Mouse (Mus musculus) forebrain, embryonic 12.5 days (tissue): Measurements from ENCODE around the gene Ccn2. TPM values are rescaled to one million over a fixed set of nuclear protein-coding genes. Genes with fewer than 3 reads are reported as not detected.

Source experiments
- ATAC-seq: fragments of 200-750 bp; cut with Nextera tagmentation; 2 replicates; pipeline ENCODE4 v1.8.0; 2017; ENCODE audit warnings: moderate TSS enrichment; ENCODE audit not compliant: low FRiP score
- H3K27ac ChIP-seq: fragments of 300-500 bp; sonication (generic); 2 replicates; pipeline ENCODE4 v1.5.1; 2016; ENCODE audit warnings: mild to moderate bottlenecking
- H3K27me3 ChIP-seq: fragments of 300-500 bp; sonication (generic); 2 replicates; pipeline ENCODE4 v1.6.1; 2016; ENCODE audit warnings: mild to moderate bottlenecking
- H3K36me3 ChIP-seq: fragments of 300-500 bp; sonication (generic); replicated peaks from 2 replicates; pipeline ENCODE4 v1.6.1; 2016; ENCODE audit warnings: mild to moderate bottlenecking
- H3K4me1 ChIP-seq: fragments of 300-500 bp; sonication (generic); 2 replicates; pipeline ENCODE4 v1.6.1; 2016
- H3K4me2 ChIP-seq: fragments of 300-500 bp; sonication (generic); 2 replicates; pipeline ENCODE4 v1.6.1; 2016; ENCODE audit warnings: mild to moderate bottlenecking, moderate library complexity
- H3K4me3 ChIP-seq: fragments of 300-500 bp; sonication (generic); replicated peaks from 2 replicates; pipeline ENCODE4 v1.5.1; 2016; ENCODE audit warnings: mild to moderate bottlenecking
- H3K9ac ChIP-seq: fragments of 300-500 bp; sonication (generic); 2 replicates; pipeline ENCODE4 v1.6.1; 2016; ENCODE audit warnings: mild to moderate bottlenecking
- H3K9me3 ChIP-seq: fragments of 300-500 bp; sonication (generic); 2 replicates; pipeline ENCODE4 v1.6.1; 2016
- WGBS: fragments of 180-500 bp; shearing (Covaris S2); methylation state at CpG from one replicate; pipeline ENCODE4 v1.1.7; 2016; 5-methylcytosine and 5-hydroxymethylcytosine counted together
- polyA plus RNA-seq: library from polyadenylated mRNA; unstranded; fragments of >200 nt; fragmentation: Nextera tagmentation; extraction: Ambion mirVana; gene quantifications from 2 replicates; pipeline ENCODE4 v1.2.1, GENCODE M21; 2016

The Ccn2 gene
- polyA plus RNA-seq, 1 experiment from 2014 or later: 7.7 TPM

DNA sequence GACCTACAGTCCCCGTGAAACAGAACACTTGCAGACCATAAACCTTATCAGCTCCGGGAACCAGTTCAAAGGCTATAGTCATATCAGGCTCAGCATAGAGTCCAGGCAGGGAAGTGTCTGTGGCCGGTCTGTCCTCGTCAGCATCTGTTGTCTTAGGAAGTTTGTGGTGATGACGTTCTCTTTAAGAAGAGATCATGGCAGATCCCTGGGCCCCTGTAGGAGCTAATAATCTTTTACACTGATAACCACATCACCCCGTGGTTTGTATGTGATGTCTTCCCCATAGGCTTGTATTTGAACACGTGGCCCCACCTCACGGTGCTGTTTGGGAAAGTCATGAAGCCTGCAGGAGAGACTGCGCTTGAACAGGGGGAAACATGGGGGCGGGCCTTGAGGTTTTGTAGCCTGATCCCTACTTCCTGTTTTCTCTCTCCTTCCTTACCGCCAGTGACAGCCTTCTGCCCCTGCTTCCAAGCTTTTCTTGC, 40.1 kb downstream of the Ccn2 start:
- 88% methylated on average over 11 of the region's 11 CpGs for WGBS
- Histone ChIP-seq H3K9me3 (no peaks in the 10 kb centered on the region), H3K4me2 (no peak overlapping the region), H3K4me3 (no peak overlapping the region), H3K4me1 (peaks cover 2% of the 10 kb centered on the region; the same call in 1 of the 2 replicates), H3K36me3 (no peaks in the 10 kb centered on the region), H3K27me3 (no peaks in the 10 kb centered on the region), H3K9ac (no peak overlapping the region), H3K27ac (no peak overlapping the region)
- no peak for ATAC-seq

DNA sequence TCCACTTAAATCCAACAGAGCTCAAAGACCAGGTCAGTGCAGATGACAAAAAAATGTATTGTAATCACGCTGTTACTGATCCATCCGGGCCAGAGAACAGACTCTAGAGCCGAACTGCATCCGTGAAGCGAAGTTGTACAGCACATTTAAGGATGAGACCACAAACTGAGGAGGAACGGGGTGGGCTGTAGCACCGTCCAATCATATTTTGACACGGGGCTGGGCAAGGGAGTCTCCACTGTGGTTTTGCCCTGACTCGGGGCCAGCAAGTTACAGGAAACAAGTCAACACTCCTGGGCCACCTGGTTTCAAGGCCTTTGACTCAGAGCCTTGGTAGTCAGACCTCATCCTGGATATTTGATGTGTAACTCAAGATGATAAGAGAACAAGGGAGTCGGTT, 40.6 kb downstream of the Ccn2 start:
- H3K9ac ChIP-seq: no peak overlapping the region
- no peak overlapping the region for H3K27ac ChIP-seq
- ATAC-seq: no peak
- H3K9me3 ChIP-seq: no peaks in the 10 kb centered on the region
- no peak overlapping the region for H3K4me2 ChIP-seq
- peaks cover 2% of the 10 kb centered on the region; the same call in 1 of the 2 replicates for H3K4me1 ChIP-seq
- 93% methylated on average over 10 of the region's 10 CpGs for WGBS
- H3K36me3 ChIP-seq: no peaks in the 10 kb centered on the region
- no peaks in the 10 kb centered on the region for H3K27me3 ChIP-seq
- H3K4me3 ChIP-seq: no peak overlapping the region

DNA sequence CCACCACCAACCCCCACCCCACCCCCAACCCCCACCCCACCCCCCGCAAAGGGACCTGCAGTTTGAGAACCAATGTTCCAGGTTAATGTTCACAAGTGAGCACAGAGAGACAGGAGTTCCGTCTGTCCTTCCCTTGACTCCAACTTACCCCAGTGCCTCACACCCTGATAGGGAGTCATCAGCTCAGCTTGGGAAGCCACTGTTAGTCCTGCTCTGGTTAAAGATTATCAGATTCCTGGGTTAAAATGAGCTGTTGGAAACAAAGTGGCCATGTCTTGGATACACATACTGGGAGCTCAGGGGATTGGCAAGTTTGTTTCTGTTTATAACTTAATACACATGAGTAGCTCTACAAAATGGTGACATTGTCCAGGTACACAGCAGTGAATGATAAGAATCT, 41.7 kb downstream of the Ccn2 start:
- H3K9me3 ChIP-seq: no peaks in the 10 kb centered on the region
- peaks cover 2% of the 10 kb centered on the region; the same call in 1 of the 2 replicates for H3K4me1 ChIP-seq
- no peak overlapping the region for H3K9ac ChIP-seq
- 84% methylated on average over 2 of the region's 2 CpGs for WGBS
- ATAC-seq: no peak
- no peak overlapping the region for H3K27ac ChIP-seq
- H3K36me3 ChIP-seq: no peaks in the 10 kb centered on the region
- H3K4me3 ChIP-seq: no peak overlapping the region
- no peak overlapping the region for H3K4me2 ChIP-seq
- H3K27me3 ChIP-seq: no peaks in the 10 kb centered on the region

DNA sequence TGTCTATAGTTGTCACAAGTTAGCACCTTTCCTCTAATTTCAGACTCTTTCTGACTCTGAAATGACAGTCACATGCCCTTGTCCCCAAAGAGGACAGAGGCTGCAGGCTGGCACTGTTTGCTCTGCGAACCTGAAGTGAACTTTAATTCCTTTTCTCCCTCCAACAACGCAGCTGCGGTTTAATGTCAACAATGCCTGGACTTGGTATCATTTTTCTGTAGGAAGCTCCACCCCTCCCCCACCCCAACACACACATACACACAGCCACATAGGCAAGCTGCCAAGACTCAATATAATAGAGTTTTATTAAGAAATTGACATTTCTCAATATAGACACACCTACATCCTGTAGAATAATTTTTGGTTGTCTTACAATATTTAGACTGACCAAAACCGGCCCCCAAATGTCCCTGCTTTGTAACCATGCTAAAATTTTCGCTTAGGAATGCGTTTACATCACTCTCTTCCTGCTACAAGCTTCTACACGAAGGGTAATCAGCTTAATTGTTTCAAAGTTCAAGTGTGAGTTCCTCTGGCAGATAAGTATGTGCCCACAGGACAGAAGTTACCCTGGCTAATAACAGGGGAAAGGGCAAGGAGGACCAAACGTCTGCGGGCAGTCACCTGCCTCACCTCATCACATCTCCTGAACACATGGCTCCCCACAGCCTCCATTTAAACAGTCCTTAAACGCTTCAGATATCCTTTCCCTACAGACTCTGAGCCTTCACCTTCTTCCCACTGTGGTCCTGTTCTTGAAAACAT, 43.2 kb downstream of the Ccn2 start:
- 75% methylated on average over 10 of the region's 10 CpGs for WGBS

DNA sequence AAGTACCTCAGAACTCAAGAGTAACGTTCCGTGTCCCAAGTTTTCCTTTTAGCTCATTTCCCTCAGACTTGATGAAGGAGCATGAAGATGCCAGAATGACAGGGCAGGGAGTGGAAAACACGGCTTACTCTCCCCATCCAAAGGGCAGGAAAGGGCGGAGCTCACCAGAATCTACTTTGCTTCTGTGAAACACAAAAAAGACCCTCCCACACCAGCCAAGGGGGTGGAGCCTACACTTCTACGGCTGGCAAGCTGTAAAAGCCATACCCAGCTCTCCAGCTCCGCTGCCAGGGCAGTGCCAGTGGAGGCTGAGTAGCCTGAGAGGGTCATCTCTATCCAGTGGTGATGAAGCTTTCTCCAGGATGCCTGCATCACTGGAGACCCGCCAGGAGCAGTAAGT, 44.4 kb downstream of the Ccn2 start:
- no peak overlapping the region for H3K27ac ChIP-seq
- H3K4me2 ChIP-seq: no peak overlapping the region
- H3K36me3 ChIP-seq: no peaks in the 10 kb centered on the region
- H3K4me1 ChIP-seq: peaks cover 2% of the 10 kb centered on the region; the same call in 1 of the 2 replicates
- H3K9me3 ChIP-seq: no peaks in the 10 kb centered on the region
- H3K4me3 ChIP-seq: no peak overlapping the region
- H3K9ac ChIP-seq: no peak overlapping the region
- WGBS: 67% methylated on average over 7 of the region's 7 CpGs
- H3K27me3 ChIP-seq: no peaks in the 10 kb centered on the region
- no peak for ATAC-seq

More for the DNA sequence above, 43.2 kb downstream of the Ccn2 start:
- peaks cover 2% of the 10 kb centered on the region; the same call in 1 of the 2 replicates for H3K4me1 ChIP-seq
- no peak for ATAC-seq
- no peaks in the 10 kb centered on the region for H3K36me3 ChIP-seq
- H3K4me2 ChIP-seq: no peak overlapping the region
- no peak overlapping the region for H3K4me3 ChIP-seq
- H3K27me3 ChIP-seq: no peaks in the 10 kb centered on the region
- H3K9me3 ChIP-seq: no peaks in the 10 kb centered on the region
- no peak overlapping the region for H3K9ac ChIP-seq
- no peak overlapping the region for H3K27ac ChIP-seq

DNA sequence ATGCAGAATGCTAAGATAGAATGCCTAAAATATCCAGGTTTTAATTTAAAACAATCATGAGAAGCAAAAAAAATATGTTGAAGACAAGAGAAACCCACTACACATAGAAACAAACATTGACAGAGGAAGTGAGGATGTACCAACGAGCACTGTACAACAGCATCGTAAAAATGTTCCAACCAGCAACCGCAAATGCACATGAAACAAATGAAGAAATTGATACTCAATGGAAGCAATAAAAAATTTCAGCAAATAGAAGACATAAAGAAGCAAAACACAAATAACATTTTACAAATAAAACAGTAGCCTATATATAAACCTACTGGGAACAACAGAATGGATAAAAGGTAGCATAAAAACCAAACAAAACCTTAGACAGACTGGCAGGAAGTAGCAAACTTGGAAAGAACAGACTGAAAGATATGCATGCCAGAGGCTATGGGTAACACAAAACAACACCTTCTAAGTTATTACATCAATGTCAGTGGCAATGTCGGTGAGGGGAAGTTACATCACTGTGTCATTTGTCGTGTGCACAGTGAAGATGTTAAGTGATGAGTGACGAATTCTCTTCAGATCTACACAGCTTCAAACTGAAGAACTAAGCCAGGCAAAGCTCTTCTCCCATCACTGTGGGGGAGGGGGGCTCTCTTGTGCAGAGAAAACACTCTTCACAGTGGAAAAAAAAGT, 45.1 kb downstream of the Ccn2 start:
- WGBS: 89% methylated on average over 6 of the region's 6 CpGs
- no peaks in the 10 kb centered on the region for H3K27me3 ChIP-seq
- no peak for ATAC-seq
- no peaks in the 10 kb centered on the region for H3K36me3 ChIP-seq
- no peaks in the 10 kb centered on the region for H3K9me3 ChIP-seq
- H3K9ac ChIP-seq: no peak overlapping the region
- no peak overlapping the region for H3K4me3 ChIP-seq
- no peak overlapping the region for H3K27ac ChIP-seq
- H3K4me1 ChIP-seq: peaks cover 2% of the 10 kb centered on the region; the same call in 1 of the 2 replicates
- no peak overlapping the region for H3K4me2 ChIP-seq

DNA sequence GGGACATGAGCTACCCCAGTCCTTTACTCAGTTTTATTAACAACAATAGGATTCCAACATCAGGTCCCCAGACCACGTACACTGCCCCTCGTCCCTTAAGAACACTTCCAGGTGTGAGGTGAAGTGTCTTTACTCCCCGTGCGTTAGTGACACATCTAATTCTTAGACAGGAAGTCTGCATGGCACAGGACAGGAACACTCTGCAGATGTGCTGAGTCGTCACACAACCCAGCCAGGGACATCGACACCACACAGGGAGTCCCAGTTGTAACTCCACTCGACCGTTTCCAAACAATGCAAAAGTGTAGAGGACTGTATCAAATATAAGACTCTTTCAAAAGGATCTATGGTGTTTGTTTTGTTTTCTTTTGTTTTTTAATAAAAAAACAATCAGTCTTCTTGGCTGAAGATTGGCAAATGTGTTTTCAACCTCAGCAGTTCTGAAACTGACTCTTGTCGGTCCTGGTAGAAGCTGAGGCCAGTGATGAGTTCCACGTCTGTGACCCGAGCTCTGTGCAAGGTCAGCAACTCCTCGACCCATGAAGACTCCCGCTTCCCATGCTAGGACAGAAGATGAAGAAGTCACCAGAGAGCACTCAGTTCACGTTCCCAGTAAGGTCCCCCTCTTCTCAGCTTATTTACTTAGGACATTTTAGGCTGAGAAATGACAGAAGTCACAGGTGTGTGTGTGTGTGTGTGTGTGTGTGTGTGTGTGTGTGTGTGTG, 46.3 kb downstream of the Ccn2 start:
- H3K4me3 ChIP-seq: no peak overlapping the region
- H3K4me1 ChIP-seq: peaks cover 2% of the 10 kb centered on the region; the same call in 1 of the 2 replicates
- no peaks in the 10 kb centered on the region for H3K27me3 ChIP-seq
- WGBS: 79% methylated on average over 14 of the region's 14 CpGs
- no peak overlapping the region for H3K9ac ChIP-seq
- H3K9me3 ChIP-seq: no peaks in the 10 kb centered on the region
- H3K36me3 ChIP-seq: no peaks in the 10 kb centered on the region
- no peak overlapping the region for H3K4me2 ChIP-seq
- H3K27ac ChIP-seq: no peak overlapping the region
- no peak for ATAC-seq

DNA sequence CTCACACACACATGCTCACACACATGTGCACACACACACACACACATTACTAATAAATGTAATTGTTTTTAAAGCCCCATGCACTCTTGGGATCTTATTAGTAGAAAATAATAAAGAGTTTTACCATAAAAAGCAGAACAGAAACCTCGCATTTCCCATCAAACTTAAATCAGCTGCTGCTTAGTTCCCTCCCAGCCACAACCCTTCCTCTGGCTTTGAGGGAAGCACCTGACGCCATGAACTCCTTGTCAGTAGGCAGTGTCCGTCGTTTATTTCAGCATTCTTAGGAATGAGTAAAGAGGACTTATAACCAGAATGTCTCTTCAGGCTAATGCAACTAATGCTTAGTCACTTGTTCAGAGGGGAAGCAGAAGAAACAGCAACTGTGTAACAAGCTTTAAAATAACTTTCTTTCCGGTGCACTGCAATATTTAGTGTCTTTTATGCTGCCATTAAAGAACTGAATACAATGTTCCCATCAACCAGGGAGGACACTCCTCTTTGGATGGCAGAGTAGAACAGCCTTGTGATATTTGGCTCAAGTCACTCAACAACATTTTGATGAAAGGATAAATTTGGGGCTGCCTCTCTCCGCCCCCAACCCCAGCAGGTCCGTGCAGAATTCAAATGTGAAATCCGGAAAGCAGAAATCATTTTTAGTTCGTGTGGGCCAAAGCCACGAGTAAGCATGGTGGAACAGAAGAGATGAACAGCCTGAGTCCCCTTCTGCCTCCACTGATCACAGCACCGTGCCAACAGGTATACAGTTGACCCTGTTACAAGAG, 47.7 kb downstream of the Ccn2 start:
- H3K27me3 ChIP-seq: no peaks in the 10 kb centered on the region
- no peak for ATAC-seq
- H3K36me3 ChIP-seq: no peaks in the 10 kb centered on the region
- no peak overlapping the region for H3K4me2 ChIP-seq
- H3K4me3 ChIP-seq: no peak overlapping the region
- no peaks in the 10 kb centered on the region for H3K9me3 ChIP-seq
- no peak overlapping the region for H3K27ac ChIP-seq
- no peak overlapping the region for H3K9ac ChIP-seq
- peaks cover 2% of the 10 kb centered on the region; the same call in 1 of the 2 replicates for H3K4me1 ChIP-seq
- 90% methylated on average over 11 of the region's 11 CpGs for WGBS

DNA sequence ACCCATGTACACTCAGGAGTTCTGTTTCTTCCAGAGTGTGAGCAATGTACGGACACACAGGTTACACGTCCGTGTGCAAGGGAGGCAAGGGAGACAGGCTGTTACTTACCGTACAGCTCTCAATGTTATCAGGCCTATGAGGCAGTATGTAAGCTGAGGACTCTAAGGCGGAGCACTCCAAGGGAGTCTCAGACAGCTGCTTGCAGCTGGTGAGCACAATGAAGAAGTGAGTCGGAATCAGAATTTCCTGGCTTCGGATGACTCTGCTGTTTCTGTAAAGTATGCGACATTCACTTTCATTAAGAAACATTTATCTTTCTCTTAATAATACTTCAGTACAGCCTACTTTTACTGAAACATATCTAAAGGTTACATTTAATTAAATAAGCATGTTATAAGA, 49.9 kb downstream of the Ccn2 start:
- H3K4me2 ChIP-seq: no peak overlapping the region
- H3K36me3 ChIP-seq: no peaks in the 10 kb centered on the region
- no peaks in the 10 kb centered on the region for H3K9me3 ChIP-seq
- ATAC-seq: no peak
- no peak overlapping the region for H3K9ac ChIP-seq
- no peak overlapping the region for H3K4me3 ChIP-seq
- H3K4me1 ChIP-seq: no peaks in the 10 kb centered on the region
- no peak overlapping the region for H3K27ac ChIP-seq
- no peaks in the 10 kb centered on the region for H3K27me3 ChIP-seq
- WGBS: 93% methylated on average over 8 of the region's 8 CpGs
